Mouse (Mus musculus): ENCODE data around the gene Tsnax.

The Tsnax gene

DNA sequence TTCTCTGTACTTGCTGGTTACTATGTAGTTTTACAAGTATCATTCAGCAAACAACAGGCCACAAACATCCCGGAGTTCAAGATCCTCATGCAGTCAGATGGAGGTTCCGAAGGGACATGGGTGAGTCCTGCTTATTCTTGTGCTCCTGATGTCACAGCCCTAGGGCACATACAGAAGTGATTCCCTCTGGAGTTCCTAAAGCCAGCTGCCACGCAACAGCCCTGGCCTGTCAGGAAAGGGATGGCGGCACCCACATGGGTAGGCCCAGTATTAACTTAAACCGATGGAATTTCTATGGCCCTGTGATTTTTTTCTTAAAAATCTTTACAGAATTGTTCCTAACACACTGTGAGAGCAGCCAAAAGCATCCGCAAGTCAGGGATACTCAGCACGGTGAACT, 30.6 kb downstream of the Tsnax start:
- no peak for DNase-seq (ENCODE audit: low read depth)

DNA sequence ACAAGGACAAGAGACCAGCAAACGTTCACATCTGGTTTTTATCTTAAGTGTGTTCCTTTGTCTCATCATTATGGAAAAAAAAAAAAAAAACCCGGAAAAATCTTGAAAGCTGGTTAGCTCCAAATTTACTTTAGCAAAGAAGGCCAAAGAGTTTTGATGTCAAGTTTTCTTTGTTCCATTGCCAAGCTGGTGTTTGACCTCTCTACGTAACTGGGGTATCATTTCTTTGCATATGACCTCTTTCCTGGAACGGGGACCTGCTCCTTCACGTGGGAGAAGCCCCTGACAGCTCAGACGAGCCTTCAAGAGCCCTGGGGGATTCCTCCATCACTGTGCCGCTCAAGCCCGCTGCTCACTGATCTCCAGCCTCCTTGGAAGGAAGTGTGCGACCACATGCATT, 31.1 kb downstream of the Tsnax start:
- no peak for DNase-seq (ENCODE audit: low read depth)

DNA sequence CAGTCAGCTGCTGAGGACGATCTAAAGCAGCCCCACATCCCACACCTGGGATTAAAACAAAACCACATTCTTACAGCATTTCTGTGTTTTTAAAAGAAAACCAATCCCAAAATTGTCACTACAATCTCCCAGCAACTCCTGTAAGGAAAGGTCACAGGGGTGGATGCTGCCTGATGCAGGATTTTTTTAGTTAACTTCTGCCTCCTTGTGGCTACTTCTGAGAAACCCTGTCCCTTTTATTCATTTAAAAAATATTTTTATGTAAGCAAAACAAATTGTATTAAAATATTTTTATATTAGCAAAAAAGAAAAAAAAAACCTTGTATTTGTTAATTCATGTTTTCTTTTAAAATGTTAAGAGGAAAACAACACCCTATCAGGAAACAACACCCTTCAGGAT, 33.0 kb downstream of the Tsnax start:
- no peak for DNase-seq (ENCODE audit: low read depth)

DNA sequence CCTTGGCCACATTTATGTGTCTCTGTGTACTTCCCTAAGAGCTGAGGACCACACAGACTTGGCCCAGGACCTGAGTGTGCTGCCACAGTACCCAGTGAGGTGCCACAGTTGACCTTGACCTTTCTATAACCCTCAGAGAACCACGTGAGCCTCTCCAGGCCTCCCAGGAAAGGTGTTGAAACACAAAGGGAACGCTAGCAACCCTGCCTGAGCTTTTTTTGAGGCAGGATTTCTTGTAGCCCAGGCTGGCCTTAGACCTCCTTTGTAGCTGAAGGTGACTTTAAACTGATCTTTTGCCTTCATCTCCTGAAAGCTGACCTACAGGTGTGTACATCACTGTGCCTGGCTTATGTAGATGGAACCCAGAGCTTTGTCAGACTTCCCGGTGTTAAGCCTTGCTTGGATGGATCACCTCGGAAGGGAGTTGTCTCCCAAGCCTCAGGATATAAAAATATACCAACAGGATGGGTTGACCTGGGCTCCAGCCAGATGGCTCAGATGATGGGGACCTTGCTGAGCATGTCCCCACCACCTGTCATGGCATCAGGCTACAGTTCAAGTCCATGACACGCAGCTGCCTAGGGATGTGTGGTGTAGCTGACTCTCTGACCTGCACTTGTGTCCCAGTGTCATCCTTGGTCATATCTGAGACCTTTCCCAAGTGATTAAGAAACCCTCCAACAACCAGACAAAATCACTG, 36.4 kb downstream of the Tsnax start:
- DNase-seq (ENCODE audit: low read depth) = no peak

DNA sequence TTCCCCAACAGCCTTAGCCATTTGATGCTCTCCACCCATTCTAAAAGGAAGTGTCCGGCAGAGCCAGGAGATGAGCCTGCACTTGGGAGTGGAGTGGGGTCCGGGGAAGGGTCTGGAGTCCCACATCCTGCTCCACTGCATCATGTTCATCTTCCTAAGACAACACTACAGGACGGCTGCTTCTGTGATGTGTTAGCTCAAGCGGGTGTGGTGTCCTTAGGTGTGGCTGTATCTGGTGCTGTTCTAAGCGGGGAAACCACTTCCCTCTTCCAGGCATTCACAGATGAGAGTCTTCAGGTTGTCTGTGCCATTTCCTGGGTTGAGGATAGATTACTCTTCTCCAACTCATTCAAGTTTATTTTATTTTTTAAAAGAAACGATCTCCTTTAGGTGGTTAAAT, 37.0 kb downstream of the Tsnax start:
- no peak for DNase-seq (ENCODE audit: low read depth)

DNA sequence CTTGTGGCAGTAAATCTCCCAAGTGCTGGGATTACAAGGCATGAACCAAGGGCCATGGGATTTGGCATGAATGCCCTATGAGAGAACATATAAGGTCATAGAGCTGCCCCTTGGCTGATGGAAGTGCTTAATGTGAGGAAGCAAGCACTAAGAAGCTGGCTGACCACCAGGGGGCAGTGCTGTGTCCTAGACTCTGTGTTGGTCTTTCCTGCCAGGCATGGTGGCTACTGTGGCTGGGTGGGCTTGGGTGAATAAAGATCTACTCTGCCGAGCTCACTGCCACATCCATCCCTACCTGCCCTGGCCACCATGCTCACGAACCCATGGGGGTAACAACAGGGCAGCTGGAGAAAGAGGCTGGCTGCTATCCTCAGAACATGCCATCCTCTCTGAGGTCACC, 39.2 kb downstream of the Tsnax start:
- DNase-seq (ENCODE audit: low read depth) = peak; percentile 84

DNA sequence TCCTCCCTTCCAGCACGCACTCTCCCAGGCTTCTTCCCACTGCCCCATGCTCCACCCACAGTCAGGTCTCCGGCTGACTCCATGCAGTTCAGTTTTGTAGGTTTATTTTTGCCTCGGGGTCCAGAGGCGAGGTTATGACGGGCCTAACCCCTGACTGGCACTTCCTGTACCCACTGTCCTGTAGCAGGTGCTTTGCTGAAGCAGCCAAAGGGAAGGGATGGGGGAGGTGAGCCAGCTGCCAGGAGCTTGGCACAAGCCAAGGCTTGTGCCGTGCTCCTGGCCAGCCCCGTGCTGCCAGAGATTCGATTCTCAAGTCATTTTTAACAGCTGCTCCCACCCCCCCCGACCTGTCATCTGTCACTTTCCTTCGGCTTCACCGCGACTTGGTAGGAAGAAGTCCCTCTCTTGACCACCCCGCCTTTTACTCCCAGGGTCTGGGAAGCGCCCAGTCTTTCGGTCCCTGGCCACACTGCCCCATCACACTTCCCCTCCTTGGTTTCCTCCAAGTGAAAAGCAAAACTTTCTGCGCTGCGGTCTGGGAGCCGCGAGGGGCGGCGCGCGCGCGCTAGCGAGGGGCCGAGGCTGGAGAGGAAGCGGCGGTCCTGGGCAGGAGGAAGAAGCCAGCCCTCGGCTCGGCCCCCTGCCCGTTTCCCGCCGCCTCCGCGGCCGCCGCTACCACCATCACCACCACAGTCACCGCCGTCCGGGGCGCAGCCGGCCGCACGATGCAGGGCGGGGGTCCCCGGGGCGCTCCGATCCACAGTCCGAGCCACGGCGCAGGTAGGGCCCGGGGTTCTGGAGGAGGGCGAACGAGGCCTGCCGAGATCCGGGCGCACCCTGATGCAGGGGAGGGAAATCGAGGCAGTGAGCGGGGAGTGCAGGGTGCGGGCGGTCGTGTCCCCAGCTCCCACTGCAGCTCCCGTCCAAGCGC, 41.0 kb downstream of the Tsnax start, which contains the start of gene Disc1:
Disc1 (plus strand) TSS at position 691 of the 931 bp plus-strand sequence.
- no peak for DNase-seq (ENCODE audit: low read depth)

DNA sequence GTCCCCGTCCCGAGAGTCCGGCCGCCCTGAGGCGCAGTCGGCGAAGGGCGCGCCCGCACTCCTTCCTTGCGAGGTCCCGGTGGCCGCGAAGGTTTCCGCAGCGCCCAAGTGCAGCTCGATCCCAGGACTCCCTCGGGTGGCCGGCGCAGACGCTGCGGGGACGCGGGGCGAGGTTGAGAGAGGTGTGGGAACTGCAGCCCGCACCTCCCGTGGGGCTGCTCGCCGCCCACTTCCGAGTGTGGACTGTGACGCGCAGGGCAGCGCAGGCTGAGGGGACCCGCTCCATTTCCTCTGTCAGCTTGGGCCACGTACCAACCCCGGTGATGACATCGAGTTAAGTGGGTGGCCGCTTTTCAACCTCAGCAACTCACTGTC, 41.6 kb downstream of the Tsnax start:
- DNase-seq (ENCODE audit: low read depth) = peak; percentile 61

DNA sequence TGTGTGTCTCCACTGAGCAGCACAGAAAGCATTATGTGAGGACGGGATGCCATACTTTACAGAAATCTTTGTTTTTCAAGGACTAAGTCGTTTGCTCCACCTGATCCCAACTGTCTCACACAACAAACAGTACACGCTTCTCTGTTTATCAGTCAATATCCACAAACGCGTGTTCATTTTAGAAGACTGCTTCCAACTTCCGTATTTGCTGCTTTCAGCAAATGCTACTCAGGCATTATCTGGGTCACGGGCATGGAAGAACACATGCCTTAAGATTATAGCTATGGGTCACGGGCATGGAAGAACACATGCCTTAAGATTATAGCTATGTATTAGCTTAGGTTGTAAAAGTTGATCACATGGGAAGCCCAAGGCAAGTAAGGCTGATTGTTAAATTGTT, 48.1 kb downstream of the Tsnax start:
- DNase-seq (ENCODE audit: low read depth) = no peak

DNA sequence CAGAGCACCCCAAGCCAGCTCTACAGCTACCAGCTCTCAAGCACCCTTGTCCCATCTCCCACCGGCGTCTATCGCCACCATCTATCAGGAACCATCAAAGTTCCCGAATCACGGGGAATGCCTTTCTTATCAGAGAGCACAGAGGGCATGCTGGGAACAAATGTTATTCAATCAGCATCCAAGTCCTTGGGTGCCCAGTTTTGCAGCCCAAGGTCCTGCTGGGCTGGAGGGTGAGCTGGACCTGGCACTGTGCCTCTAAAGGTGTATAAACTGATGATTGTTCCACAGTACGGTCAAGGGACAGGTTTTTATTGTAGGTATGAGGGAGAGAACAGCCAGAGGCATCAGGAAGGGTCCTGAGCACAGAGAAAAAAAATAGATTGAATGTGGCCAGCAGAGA, 52.8 kb downstream of the Tsnax start:
- no peak for DNase-seq (ENCODE audit: low read depth)

DNA sequence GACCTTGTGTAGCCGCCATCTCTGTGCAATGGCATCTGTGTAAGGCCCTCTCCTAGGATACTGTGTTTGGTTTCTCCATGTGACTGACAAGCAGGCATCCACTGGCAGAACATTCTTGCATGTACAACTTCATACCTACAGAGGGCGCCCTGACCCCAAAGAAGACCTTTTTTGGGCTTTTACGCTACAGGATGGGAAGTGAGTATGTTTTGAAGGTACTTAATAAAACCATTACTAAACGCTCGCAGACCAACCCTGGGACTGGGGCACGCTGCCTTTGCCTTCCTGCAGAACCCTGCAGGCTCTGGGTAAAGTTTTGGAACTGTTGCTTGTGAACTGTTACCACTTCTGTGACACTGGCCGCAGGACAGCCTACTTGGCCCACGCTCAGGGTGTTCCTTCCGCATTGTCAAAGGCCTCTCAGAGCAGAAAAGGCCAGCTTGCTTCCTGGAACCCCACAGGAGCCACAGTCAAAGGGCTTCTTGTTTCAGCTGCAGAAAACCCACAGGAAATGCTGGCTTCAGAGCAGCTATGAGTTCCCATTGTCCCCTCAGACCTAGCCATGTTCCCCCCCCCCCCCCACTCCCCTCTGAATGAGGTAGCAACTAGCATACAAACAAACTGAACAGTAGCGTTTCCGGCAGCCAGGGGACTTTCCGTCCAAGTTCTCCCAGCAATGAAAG, 54.3 kb downstream of the Tsnax start:
- DNase-seq (ENCODE audit: low read depth) = peak; percentile 90

DNA sequence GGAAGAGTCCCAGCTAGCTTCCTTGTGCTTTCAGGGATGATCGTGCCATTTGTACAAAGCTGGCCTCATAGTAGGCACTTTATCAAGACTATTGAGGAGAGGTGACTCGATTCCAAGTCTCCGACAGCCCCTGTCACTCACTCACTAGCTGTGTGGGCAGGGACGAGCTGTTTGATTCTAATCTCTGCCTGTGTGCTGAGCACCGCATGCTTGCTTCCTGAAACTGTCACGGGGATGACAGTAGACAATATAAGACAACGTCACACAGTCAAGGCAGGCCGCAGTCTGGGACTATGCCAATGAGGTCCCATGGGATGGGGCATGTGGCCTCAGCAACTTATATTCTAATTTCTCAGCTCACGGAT, 54.8 kb downstream of the Tsnax start:
- DNase-seq (ENCODE audit: low read depth) = peak; percentile 90

DNA sequence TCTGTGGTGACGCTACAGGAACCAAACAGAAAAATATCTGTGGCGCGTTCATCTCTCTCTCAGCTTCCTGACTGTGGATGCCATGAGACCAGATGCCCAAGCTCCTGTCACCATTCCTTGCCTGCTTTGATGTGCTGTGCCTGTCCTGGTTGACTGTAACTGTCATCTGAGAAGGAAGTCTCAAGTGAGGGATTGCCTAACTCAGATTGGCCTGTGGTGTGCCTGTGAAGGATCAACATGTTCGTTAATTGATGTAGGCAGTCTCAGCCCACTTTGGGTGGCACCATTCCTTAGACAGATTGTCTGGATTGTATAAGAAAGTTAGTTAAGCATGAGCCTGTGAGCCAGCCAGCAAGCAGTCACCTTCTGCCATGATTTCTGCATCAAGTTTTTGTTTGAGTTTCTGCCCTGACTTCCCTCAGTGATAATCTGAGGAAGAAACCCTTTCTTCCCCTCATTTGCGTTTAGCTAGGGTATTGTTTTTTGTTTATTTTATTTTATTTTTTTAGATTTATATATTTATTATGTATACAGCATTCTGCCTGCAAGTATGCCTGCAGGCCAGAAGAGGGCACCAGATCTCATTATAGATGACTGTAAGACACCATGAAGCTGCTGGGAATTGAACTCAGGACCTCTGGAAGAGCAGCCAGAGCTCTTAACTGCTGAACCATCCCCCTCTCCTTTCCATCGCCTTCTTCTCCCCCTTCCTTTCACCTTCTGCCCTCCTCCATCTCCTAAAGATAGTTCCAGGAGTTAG, 55.5 kb downstream of the Tsnax start:
- no peak for DNase-seq (ENCODE audit: low read depth)

DNA sequence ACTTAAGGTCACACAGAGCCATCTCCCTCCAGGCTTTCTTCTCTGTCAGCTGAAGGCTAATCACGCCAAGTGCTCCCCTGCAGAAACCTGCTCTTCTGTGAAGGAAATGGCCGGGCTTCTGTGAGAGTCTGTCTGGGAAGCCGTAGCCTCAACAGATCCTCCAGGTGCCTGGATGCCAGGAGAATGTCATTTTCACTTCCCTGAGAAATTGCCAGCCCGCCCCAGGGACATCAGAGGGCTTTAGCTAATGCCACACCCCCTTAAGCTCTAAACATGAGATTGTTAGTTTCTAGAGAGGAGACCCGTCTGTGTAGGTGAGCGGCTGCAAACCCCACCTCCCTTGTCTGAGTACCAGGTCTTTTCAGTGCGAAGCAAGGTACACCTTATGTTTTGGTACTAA, 56.5 kb downstream of the Tsnax start:
- DNase-seq (ENCODE audit: low read depth) = no peak

DNA sequence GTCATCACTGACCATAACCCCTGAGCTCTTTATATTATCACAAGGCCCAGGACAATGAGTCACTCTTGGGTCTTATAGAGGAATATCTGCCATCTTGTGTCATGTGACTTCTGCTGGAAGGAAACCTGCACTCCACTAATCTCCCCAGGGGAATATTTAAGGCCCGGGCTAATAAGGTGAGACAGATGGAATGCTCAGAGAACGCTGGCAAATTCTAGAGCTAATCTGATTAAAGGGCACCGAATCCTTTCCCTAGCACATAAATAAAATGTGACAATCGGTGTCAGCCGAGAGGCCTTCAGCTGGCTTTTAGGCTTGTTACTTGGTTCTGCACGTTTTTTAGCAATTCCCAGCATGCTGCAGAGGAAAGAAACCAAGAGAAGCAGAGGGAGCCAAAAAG, 56.9 kb downstream of the Tsnax start:
- no peak for DNase-seq (ENCODE audit: low read depth)

DNA sequence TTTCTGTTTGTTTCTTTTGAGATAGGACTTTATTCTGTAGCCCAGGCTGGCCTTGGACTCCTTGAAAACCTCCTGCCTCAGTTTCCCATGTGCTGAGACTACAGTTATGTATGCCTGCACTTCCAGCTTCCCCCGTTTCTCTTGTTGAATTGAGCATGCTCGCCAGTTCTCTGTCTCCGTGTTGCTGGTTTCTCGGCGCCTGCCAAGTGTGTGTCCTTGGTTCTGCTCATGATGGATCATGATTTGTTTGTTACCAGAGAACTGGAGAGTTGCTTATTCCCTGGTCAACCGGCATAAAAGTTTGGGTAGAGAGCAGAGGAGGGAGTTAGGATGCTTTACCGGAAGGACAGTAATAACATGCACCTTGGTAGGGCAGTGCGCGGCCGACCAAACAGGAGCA, 61.3 kb downstream of the Tsnax start:
- DNase-seq (ENCODE audit: low read depth) = no peak

DNA sequence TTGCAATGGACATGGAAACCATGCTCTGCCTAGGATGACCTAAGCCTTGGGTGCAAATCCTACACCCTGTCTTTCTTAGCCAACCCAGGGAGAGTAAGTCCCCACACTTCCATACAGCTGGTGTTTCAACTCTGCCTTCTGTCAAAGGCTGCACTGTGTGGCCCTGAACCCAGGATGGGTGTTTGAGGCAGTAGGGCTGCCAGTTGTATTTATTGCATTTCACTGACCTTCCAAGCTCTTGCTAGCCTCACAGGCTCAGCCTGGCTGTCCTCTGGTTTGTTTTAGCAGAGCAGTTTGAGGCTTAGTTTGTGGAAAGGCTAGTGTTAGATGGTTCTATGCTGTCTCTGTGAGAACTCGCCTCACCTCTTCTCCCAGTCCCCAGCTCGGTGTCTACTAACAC, 61.8 kb downstream of the Tsnax start:
- no peak for DNase-seq (ENCODE audit: low read depth)

DNA sequence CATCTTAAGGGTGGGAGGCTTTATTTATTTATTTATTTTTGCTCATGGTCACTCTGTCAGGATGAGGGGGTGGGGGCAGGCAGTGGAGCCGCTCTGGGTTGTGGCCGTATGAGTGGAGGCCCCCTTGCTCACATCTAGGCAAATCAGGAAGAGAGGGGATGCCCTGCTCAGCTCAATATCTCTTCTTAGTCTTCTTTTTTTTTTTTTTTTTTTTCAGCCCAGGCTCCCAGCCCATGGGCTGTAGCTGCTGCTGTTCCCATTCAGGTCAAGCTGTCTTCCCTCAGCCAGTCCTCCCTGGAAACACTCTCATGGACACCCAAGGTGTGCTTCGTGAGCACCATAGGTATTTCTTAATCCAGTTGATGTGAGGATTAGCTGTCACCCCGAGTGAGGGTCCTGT, 62.6 kb downstream of the Tsnax start:
- no peak for DNase-seq (ENCODE audit: low read depth)

DNA sequence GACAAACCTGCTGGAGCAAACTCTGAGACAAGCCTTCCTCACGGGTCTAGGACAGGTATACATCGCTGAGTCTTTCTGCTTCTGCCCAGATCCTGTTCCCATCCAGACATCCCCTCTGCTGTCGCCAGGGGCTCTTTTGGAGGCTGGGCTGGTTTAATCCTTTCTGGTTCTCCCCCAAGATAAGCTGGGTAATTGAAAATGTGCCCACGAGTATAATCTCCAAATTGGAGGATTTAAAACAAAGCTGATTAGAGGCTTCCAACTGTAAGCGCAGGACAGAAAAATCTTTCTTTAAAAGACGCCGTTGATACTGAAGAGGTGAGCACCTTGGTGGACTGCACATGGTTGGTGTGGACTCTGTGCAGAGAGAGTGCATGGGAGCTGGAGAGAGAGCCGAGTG, 64.5 kb downstream of the Tsnax start:
- no peak for DNase-seq (ENCODE audit: low read depth)

DNA sequence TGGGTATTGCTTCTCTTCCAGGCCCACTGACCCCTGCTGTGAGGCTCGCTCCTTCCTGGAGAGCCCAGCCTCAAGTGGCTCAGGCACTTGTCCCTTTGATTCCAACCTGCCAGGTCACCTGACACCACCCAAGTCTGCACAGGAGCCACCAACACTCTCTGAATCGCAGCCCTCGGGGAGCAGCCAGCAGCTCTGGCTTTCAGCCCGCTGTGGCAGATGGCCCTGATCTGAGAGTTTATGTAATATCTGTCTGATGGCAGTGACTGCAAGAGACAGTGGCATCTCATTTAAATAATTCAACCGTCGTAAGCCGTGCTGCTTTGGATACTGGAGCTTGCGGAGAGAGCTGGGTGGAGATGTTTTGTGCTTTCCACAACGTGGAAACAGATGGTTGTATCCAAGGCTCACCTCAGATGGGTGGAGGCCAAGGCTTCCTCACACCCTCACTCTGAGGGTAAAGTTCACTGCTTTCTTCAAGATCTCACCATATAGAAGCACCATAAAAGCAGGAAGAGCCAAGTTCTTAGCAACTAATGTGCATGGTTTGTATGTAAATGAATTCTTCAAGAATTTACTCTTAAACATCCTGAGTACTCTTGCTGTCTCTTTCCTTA, 66.1 kb downstream of the Tsnax start:
- DNase-seq (ENCODE audit: low read depth) = no peak

DNA sequence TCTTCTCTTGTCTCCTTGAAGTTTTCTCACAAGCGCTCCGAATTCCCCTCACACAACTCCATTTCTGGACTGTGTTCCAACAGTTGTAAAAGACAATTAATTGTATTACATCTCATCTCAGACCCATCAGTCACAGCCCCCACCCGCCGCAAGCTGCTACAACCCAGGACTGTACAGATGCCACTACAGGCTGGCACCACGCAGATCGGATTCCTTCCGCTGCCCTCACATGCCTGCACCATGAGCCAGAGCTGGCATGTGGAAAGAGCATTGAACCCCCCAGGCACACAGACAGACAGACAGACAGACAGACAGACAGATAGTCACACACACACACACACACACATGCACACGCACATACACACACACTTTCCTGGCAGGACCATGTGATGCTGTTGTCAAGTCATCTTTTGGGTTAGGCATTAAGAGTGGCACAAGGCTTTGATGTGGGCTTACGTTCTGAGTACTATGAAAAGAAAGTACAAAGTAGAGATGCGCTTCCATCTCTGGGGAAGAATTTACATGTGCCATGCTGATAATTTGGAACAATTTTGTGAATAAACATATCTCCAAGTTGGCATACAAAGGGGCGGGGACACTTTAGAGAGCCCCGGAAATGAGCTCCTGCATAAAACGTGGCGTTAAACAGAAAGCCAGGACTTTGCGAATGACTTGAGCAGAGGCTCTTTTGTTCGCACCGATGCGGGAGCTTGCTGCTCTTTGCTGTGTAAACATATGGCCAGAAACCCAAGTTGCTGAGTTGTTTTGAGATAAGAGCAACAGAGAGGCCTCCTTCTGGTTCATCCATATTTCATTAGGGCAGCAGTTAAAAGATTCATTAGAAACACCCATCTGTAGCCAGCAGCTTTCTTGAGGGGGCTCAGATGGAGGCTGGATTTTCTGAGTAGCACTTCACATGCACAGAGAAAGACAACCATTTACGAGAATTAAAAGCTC, 67.9 kb downstream of the Tsnax start:
- peak; percentile 71 for DNase-seq (ENCODE audit: low read depth)

Data from naive thymus-derived CD4-positive, alpha-beta T cell, adult 2 months (primary cell).